Mouse (Mus musculus) neural tube, embryonic 12.5 days (tissue): ENCODE measurements at regions not wholly inside any gene's neighbourhood (a gene's known extent, or its start where the extent isn't known, plus 50 kb on each side); places are given as distances from the start of the nearest gene placed in this dataset.

ENCODE experiments used
- ATAC-seq: fragments of 200-750 bp; cut with Nextera tagmentation; 2 replicates; pipeline ENCODE4 v1.8.0; 2017; ENCODE audit warnings: low read depth, mild to moderate bottlenecking, moderate TSS enrichment, moderate library complexity; ENCODE audit not compliant: low FRiP score
- H3K27ac ChIP-seq: fragments of 300-500 bp; sonication (generic); 2 replicates; pipeline ENCODE4 v1.5.1; 2016
- H3K27me3 ChIP-seq: fragments of 300-500 bp; sonication (generic); replicated peaks from 2 replicates; pipeline ENCODE4 v1.6.1; 2016; ENCODE audit warnings: mild to moderate bottlenecking
- H3K36me3 ChIP-seq: fragments of 300-500 bp; sonication (generic); 2 replicates; pipeline ENCODE4 v1.6.1; 2016; ENCODE audit warnings: mild to moderate bottlenecking
- H3K4me1 ChIP-seq: fragments of 300-500 bp; sonication (generic); 2 replicates; pipeline ENCODE4 v1.6.1; 2016
- H3K4me2 ChIP-seq: fragments of 300-500 bp; sonication (generic); replicated peaks from 2 replicates; pipeline ENCODE4 v1.6.1; 2016; ENCODE audit warnings: mild to moderate bottlenecking
- H3K4me3 ChIP-seq: fragments of 300-500 bp; sonication (generic); 2 replicates; pipeline ENCODE4 v1.5.1; 2016
- H3K9ac ChIP-seq: fragments of 300-500 bp; sonication (generic); 2 replicates; pipeline ENCODE4 v1.6.1; 2016; ENCODE audit warnings: mild to moderate bottlenecking
- H3K9me3 ChIP-seq: fragments of 300-500 bp; sonication (generic); 2 replicates; pipeline ENCODE4 v1.6.1; 2016; ENCODE audit warnings: mild to moderate bottlenecking
- WGBS: fragments of 180-500 bp; shearing (Covaris S2); methylation state at CpG from one replicate; pipeline ENCODE4 v1.1.7; 2016; 5-methylcytosine and 5-hydroxymethylcytosine counted together

- Histone ChIP-seq H3K9ac (no peak overlapping the region), H3K4me3 (no peak overlapping the region), H3K27me3 (no peaks in the 10 kb centered on the region), H3K4me2 (no peak overlapping the region), H3K9me3 (no peaks in the 10 kb centered on the region), H3K4me1 (no peaks in the 10 kb centered on the region), H3K36me3 (no peaks in the 10 kb centered on the region), H3K27ac (no peak overlapping the region)
- 96% methylated on average over 2 of the region's 2 CpGs for WGBS
- no peak for ATAC-seq
Measured at GRCm38 (mm10) chr7:70470557-70470956, 104.0 kb upstream of the Nr2f2 start.

GRCm38 (mm10) chr7:70462131-70462530 lies 95.6 kb upstream of the Nr2f2 start:
- Histone ChIP-seq H3K4me2 (no peak overlapping the region), H3K4me3 (no peak overlapping the region), H3K27me3 (no peaks in the 10 kb centered on the region), H3K4me1 (no peaks in the 10 kb centered on the region), H3K9me3 (no peaks in the 10 kb centered on the region), H3K36me3 (no peaks in the 10 kb centered on the region), H3K27ac (no peak overlapping the region), H3K9ac (no peak overlapping the region)
- 93% methylated on average over 4 of the region's 4 CpGs for WGBS
- no peak for ATAC-seq

- Histone ChIP-seq H3K27me3 (no peaks in the 10 kb centered on the region), H3K9me3 (no peaks in the 10 kb centered on the region), H3K9ac (no peak overlapping the region), H3K4me2 (no peak overlapping the region), H3K4me1 (no peaks in the 10 kb centered on the region), H3K27ac (no peak overlapping the region), H3K4me3 (no peak overlapping the region), H3K36me3 (no peaks in the 10 kb centered on the region)
- WGBS = 66% methylated on average over 1 of the region's 1 CpGs
- no peak for ATAC-seq
Measured at GRCm38 (mm10) chr7:70454525-70454924, 88.0 kb upstream of the Nr2f2 start.

GRCm38 (mm10) chr7:70452816-70453215 lies 86.3 kb upstream of the Nr2f2 start:
- Histone ChIP-seq H3K4me3 (no peak overlapping the region), H3K9me3 (no peaks in the 10 kb centered on the region), H3K27ac (no peak overlapping the region), H3K27me3 (no peaks in the 10 kb centered on the region), H3K36me3 (no peaks in the 10 kb centered on the region), H3K9ac (no peak overlapping the region), H3K4me1 (no peaks in the 10 kb centered on the region), H3K4me2 (no peak overlapping the region)
- 75% methylated on average over 4 of the region's 4 CpGs for WGBS
- ATAC-seq = no peak

GRCm38 (mm10) chr7:70438908-70439307 lies 72.4 kb upstream of the Nr2f2 start:
- Histone ChIP-seq H3K9me3 (no peaks in the 10 kb centered on the region), H3K9ac (no peak overlapping the region), H3K4me3 (no peak overlapping the region), H3K4me1 (no peaks in the 10 kb centered on the region), H3K27me3 (no peaks in the 10 kb centered on the region), H3K4me2 (no peak overlapping the region), H3K27ac (no peak overlapping the region), H3K36me3 (no peaks in the 10 kb centered on the region)
- WGBS = 93% methylated on average over 6 of the region's 6 CpGs
- no peak for ATAC-seq

GRCm38 (mm10) chr7:70433838-70434237 lies 67.3 kb upstream of the Nr2f2 start:
- no peaks in the 10 kb centered on the region for H3K4me1 ChIP-seq
- no peaks in the 10 kb centered on the region for H3K9me3 ChIP-seq
- no peak overlapping the region for H3K9ac ChIP-seq
- H3K4me2 ChIP-seq = no peak overlapping the region
- WGBS = 39% methylated on average over 8 of the region's 8 CpGs
- H3K27me3 ChIP-seq = no peaks in the 10 kb centered on the region
- H3K36me3 ChIP-seq = no peaks in the 10 kb centered on the region
- no peak overlapping the region for H3K4me3 ChIP-seq
- H3K27ac ChIP-seq = no peak overlapping the region
- no peak for ATAC-seq

GRCm38 (mm10) chr7:70433358-70433757 lies 66.8 kb upstream of the Nr2f2 start:
- ATAC-seq = no peak
- Histone ChIP-seq H3K4me3 (no peak overlapping the region), H3K36me3 (no peaks in the 10 kb centered on the region), H3K9me3 (no peaks in the 10 kb centered on the region), H3K4me1 (no peaks in the 10 kb centered on the region), H3K4me2 (no peak overlapping the region), H3K27ac (no peak overlapping the region), H3K27me3 (no peaks in the 10 kb centered on the region), H3K9ac (no peak overlapping the region)
- WGBS = 66% methylated on average over 6 of the region's 6 CpGs

GRCm38 (mm10) chr7:70431712-70432111 lies 65.2 kb upstream of the Nr2f2 start:
- WGBS = 78% methylated on average over 2 of the region's 2 CpGs
- Histone ChIP-seq H3K36me3 (no peaks in the 10 kb centered on the region), H3K27me3 (no peaks in the 10 kb centered on the region), H3K9me3 (no peaks in the 10 kb centered on the region), H3K9ac (no peak overlapping the region), H3K4me3 (no peak overlapping the region), H3K27ac (no peak overlapping the region), H3K4me2 (no peak overlapping the region), H3K4me1 (no peaks in the 10 kb centered on the region)
- no peak for ATAC-seq

GRCm38 (mm10) chr7:70429326-70429725 lies 62.8 kb upstream of the Nr2f2 start:
- 51% methylated on average over 2 of the region's 2 CpGs for WGBS
- Histone ChIP-seq H3K9ac (no peak overlapping the region), H3K9me3 (no peaks in the 10 kb centered on the region), H3K27ac (no peak overlapping the region), H3K4me2 (no peak overlapping the region), H3K36me3 (no peaks in the 10 kb centered on the region), H3K4me1 (0 out of 2 replicates have a peak, but pooled peaks cover under 1% of the 10 kb centered on the region), H3K4me3 (no peak overlapping the region), H3K27me3 (no peaks in the 10 kb centered on the region)
- ATAC-seq = no peak

GRCm38 (mm10) chr7:70424231-70424620 lies 57.7 kb upstream of the Nr2f2 start:
- Histone ChIP-seq H3K4me2 (no peak overlapping the region), H3K4me3 (no peak overlapping the region), H3K27ac (no peak overlapping the region), H3K9me3 (no peaks in the 10 kb centered on the region), H3K27me3 (no peaks in the 10 kb centered on the region; the same call in 1 of the 2 replicates), H3K9ac (no peak overlapping the region), H3K4me1 (0 out of 2 replicates have a peak, but pooled peaks cover 5% of the 10 kb centered on the region), H3K36me3 (no peaks in the 10 kb centered on the region)
- WGBS = 13% methylated on average over 4 of the region's 4 CpGs
- ATAC-seq = peak; percentile 95

GRCm38 (mm10) chr7:70423524-70424230 lies 57.1 kb upstream of the Nr2f2 start:
- ATAC-seq = peak; percentile 64
- Histone ChIP-seq H3K27ac (no peak overlapping the region), H3K4me3 (no peak overlapping the region), H3K27me3 (no peaks in the 10 kb centered on the region; the same call in 1 of the 2 replicates), H3K9ac (no peak overlapping the region), H3K4me1 (0 out of 2 replicates have a peak, but pooled peaks cover 5% of the 10 kb centered on the region), H3K4me2 (no peak overlapping the region), H3K36me3 (no peaks in the 10 kb centered on the region), H3K9me3 (no peaks in the 10 kb centered on the region)
- WGBS = 59% methylated on average over 10 of the region's 10 CpGs

- ATAC-seq = no peak
- H3K9ac ChIP-seq = no peak overlapping the region
- 82% methylated on average over 10 of the region's 10 CpGs for WGBS
- H3K9me3 ChIP-seq = no peaks in the 10 kb centered on the region
- H3K4me1 ChIP-seq = no peaks in the 10 kb centered on the region
- no peaks in the 10 kb centered on the region for H3K27me3 ChIP-seq
- no peak overlapping the region for H3K27ac ChIP-seq
- no peaks in the 10 kb centered on the region for H3K36me3 ChIP-seq
- no peak overlapping the region for H3K4me2 ChIP-seq
- no peak overlapping the region for H3K4me3 ChIP-seq
Measured at GRCm38 (mm10) chr7:70416185-70416941, 49.8 kb upstream of the Nr2f2 start.
